Mouse (Mus musculus) ES-CJ7 (cell line): Measurements from ENCODE around the gene Liph.
A peak's percentile ranks its signal among the peaks of the same experiment; 100 is the strongest.

Experiments
- DNase-seq: peaks from one replicate; pipeline ENCODE4 v3.0.0; 2011; ENCODE audit warnings: low read depth, low spot score

Gene Liph

DNA sequence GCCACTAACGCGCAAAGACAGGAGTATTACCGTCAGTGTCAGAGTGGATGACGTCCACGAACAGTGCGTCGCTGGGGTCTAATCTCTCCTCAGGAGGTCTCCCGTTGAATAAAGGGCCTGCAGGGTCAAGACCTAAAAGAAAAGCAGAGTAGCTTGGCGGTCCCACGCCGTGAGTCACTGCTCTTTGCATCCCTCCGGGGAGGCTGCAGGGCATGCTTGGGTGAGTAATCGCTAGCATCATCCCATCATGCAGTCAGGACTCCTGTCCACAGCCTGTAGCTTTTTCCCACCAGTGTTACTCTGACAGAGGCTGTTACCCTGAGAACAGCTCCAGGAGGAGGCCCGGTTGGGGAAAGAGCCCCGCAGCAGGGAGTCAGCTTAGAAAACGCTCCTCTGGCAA lies 19.3 kb downstream of the Liph start:
- peak; percentile 25 for DNase-seq

DNA sequence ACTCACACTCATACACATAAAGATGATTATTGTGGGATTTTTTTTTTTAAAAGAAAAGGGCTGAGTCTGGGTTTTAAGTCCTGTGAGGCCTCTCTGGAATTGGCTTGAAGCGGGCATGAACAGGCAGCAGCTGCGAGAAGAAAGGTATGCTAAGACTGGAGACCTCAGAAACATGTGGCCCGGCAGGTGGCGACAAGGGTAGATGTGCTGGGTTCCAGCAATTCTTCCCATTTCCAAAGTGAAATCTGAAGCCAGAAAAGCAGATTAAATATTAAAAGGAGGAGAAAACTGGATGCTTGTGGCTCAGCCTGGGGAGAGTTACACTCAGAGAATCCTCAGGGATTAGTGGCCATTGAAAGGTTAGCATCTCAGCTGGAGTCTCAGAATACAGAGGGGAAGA lies 24.0 kb downstream of the Liph start:
- DNase-seq: no peak

DNA sequence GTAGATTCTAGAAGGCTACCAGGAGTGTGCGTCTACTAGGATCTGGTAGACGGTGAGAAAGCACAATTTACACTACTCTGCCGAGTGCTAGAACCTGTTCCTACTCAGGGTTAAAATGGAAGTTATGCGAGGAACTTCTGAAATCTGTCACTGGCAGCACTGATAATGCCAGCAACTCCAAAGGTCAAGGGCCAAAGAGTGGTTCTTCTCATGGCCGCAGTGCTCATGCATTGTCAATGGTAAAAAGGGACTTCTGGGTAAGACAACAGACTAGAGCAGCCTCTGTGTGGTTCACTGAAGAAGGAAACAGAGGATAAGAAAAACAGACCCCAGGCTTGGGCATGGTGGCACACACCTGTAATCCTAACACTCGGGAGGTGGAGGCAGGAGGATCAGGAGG lies 24.9 kb downstream of the Liph start:
- no peak for DNase-seq

DNA sequence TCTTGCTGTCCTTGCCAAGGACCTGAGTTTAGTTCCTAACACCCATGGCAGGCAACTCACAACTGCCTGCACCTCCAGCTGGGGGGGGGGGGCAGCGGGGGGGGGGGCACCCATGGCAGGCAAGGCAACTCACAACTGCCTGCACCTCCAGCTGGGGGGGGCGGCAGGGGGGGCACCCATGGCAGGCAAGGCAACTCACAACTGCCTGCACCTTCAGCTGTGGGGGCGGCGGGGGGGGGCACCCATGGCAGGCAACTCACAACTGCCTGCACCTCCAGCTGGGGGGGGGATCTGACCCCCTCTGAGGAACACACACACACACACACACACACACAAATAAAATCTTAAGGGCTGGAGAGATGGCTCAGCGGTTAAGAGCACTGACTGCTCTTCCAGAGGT lies 25.6 kb downstream of the Liph start:
- no peak for DNase-seq

DNA sequence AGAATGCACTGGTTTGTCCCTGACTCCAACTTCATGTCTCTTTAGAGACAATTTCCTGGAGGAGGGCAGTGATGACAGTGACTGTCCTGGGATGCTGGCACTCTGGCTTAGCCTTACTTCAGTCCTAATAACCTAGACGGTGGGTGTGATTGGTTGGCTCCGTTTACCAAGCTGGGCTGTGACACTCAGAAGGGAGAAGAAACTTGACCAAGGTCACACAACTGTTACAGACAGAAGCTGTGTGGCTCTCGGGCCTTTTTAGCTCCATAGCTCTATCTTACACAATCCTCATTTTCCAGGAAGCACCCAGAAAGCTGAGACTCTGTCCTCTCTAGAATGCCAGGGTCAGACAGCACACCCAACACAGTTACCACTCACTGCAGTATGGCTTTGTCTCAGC lies 29.9 kb downstream of the Liph start:
- DNase-seq: no peak

DNA sequence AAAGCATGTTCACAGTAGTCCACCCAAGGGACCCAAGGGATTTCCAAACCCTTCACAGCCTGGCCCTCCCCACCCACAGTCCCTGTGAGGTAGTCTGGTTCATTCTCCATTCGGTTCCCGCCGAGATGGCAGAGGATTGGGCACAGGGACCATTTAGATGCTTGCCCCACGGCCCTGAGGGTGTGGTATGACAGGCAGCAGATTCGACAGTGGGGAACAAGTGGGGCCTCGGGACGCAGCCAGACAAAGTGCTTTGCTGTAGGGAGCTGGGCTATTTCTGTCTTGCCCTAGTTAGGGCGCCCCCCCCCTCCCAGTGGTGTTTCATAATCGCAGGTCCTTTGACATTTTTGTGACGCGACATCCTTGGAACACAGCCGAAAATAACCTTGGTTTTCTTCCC lies 39.9 kb downstream of the Liph start:
- DNase-seq: no peak

DNA sequence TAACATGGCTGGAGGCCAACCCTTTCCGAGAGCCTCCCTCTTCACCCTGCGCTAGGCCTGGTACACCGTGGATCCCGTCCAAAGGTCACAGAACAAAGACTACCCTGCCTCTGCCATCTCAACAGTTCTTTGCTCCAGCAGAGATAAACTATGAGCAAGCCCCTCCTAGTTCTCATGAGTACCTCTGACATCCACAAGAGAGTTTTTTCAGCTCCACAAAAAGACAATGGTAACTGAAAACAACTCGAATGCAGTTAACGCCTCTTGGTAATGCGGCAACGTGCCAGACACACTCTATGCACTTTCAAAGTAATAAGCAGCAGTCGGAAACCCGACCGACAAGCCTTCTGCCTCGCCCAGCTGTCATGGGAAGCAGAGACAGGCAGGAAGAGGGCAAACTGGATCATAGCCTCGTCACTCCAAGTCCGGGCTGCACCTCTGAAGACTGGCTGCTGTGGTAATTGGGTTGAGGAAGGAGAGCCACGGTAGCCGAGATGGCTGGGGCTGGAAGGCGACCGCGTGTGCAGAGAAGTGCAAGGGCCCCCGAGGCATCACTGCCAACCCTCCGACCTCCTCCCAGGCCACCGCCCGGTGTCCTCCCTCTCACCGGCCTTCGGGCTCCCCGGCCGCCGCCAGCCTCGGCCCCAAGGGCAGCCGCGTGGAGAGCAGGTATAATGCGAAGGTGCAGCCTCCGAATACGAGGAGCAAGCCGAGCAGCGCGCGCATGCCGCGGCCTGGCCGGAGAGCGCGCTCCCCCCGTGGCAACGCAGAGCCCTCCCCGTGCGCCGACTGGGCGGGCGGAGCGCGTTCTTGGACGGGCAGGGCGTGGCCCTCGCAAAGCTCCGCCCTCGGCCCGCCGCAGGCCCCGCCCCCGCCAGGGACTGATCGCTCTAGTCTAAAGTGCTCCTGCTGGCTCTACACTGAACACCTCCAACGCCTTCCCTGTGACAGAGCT lies 48.4 kb downstream of the Liph start, which contains the start of gene Tmem41a:
TSS of gene Tmem41a (minus strand) at position 792 of the 955 bp plus-strand sequence.
- peak; percentile 86 for DNase-seq

DNA sequence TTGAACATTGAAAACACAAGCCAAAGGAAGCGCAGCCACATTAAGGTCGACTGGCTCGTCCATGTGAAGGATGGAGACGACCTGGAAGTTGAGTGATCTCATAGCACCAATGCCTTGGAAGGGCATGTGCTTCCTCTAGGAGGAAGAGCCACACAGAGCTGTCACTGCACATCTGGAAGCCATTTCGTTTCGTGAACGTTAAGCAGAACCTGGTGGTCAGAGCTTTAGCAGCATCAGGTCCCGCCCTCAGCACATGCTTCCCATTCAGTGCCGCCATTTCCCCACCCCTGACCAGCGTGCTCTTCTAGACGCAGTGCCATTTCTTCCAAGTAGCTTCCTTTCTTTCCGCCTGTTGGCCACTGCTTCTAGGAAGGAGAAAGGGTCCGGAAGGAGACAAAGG lies 67.0 kb downstream of the Liph start:
- DNase-seq: no peak

DNA sequence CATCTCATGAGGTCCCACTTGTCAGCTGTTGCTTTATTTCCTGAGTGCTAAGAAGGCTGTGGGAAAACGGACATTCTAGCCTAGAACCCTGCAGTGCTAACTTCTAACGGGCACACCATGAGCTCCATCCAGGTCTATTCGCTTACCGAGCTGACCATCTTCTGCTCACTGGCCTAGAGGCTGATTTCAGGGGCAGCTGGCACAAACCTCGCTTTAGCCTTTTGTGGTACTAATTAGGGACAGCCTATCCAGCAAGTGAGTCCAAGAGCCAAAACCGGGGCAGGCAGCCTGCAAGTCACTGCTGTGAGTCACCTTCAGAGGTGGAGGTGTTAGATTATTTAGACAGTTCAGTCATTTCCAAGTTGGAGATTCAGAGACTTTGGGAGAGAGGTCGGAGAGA lies 78.8 kb downstream of the Liph start:
- DNase-seq: no peak

DNA sequence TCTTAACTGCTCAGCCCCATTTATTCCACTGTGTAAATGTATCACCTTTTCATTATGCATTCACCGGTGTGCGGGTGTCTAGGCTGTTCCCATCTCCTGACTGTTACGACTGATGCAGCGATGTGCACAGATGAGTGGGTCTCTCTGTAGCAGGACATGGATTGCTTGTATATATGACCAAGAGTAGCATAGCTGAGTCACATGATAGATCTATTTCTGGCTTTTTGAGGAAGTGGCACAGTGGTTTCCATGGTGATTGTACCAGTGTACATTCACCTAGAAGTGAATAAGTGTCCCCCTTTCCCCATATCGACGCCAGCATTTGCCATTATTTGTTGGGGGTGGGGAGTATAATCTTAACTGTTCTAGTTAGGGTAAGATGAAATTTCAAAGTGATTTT lies 82.1 kb downstream of the Liph start:
- DNase-seq: no peak

DNA sequence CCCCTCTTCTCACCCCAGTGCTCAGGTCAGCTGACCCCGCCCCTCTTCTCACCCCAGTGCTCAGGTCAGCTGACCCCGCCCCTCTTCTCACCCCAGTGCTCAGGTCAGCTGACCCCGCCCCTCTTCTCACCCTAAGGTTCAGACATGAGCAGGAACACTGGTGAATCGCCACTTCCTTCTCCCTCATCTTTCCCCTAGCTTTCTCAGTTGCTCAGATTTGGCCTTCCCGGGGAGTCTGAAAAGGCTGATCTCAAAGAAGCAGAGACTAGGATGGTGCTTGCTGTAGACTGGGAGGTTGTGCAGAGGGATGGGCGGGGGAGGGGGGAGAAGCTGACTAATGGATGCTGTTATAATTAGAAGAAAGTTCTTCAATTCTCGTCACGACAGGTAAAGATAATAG lies 86.6 kb downstream of the Liph start:
- peak; percentile 59 for DNase-seq

DNA sequence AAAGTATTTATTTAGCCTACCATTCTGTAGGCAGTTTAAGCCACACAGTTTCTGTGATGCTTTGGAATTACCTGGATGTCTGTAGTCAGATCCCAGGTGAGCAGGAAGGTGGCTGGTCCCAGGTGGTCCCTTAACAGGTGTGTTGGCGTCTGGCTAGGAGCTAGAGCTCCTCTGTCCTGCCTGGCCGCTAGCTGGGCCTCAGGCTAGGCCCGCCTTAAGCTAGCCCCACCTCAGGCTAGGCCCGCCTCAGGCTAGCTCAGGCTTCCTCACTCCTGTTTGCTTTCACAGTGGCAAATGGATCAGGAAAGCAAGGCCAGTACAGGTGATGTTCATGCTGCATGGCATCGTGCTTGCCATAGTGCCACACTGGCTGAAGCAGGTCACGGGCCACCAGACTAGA lies 88.6 kb downstream of the Liph start:
- no peak for DNase-seq

DNA sequence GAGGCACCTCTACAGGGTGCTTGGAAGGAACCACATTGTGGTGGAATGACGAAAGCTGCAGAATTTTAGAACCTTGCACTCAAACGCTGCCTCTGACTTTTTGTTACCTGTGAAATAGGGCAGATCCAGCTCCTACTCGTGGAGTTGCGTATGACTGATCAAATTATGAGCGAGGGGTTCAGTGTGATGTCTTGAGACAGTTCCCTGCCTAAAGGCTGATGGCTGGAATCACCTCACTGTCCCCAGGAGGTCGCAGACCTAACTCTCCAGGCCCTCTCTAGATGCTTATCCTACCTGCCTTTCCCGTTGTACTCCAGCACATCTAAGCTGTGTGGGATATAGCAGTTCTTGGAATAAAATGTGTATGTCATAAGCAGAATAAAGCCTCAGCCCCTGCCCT lies 89.5 kb downstream of the Liph start:
- no peak for DNase-seq

DNA sequence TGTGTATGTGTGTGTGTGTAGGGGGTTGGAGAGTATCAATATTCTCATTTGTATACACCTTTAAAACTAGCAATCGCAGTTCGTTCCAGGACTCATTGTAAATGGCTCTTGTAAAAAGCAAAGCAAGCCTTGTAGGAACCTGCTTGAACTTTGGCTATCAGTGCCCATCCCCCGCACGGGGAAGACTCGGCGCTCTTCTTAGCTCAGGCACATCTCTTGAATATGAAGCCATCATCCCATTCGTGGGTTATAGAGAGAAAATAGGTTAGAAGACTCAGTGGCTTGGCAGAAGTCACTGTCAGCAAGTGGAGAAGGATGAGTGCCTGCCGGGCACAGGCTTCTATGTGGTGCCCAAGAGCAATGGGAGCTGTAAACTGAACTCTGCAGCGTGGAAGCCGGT lies 90.8 kb downstream of the Liph start:
- DNase-seq: no peak
